14 mouse cellular contexts compared by ENCODE assay signal in genomic region chr4:140771091-140771490, GRCm38 (mm10). TPM values are rescaled to one million over a fixed set of nuclear protein-coding genes. Genes with fewer than 3 reads are reported as not detected.
DNase-seq lines count a peak whose midpoint lies in the region; ATAC-seq and TF ChIP-seq lines count a peak whose summit lies in the region.
"Had no signal": no experiment of that assay in that cellular context is flagged by ENCODE, and none has a peak within 500 bp of the region (broad histone marks: within the 10 kb centered on the region; RNA-seq: fewer than 3 reads in every experiment).

No protein-coding gene starts in this region.

- 15% methylated on average over 4 of the region's 4 CpGs for WGBS in lung, adult 2 months
- WGBS in stomach, postnatal 0 days: 31% methylated on average over 4 of the region's 4 CpGs
- WGBS in forebrain, postnatal 0 days: 59% methylated on average over 4 of the region's 4 CpGs

- no peaks in the 10 kb centered on the region for H3K4me1 ChIP-seq in lung, adult 2 months (ENCODE audit: control insufficient read depth, insufficient read depth, low read length)
- H3K4me1 ChIP-seq in bone marrow macrophage, adult 2 months (ENCODE audit: control insufficient read depth, insufficient read depth, low read length): peaks cover 16% of the 10 kb centered on the region
- no peaks in the 10 kb centered on the region for H3K4me1 ChIP-seq in stomach, postnatal 0 days (replicated peaks; ENCODE audit: control insufficient read depth, insufficient read depth)
- no peaks in the 10 kb centered on the region for H3K4me1 ChIP-seq in forebrain, postnatal 0 days (ENCODE audit: insufficient read depth)

- no peak for TF ChIP-seq POLR2A in lung, adult 2 months (IDR thresholded peaks at IDR 0.05; ENCODE audit: borderline replicate concordance, extremely low read depth, low read depth, low read length)
- TF ChIP-seq POLR2A in bone marrow macrophage, adult 2 months (IDR thresholded peaks at IDR 0.05; ENCODE audit: borderline replicate concordance, low read depth, low read length): no peak

- intact Hi-C loops in left cerebral cortex, postnatal 25 days (cut with DNase I): no loop called here

- no peak for TF ChIP-seq CTCF in lung, adult 2 months (IDR thresholded peaks at IDR 0.05; ENCODE audit: insufficient read depth, low read length)
- no peak for TF ChIP-seq CTCF in bone marrow macrophage, adult 2 months (IDR thresholded peaks at IDR 0.05; ENCODE audit: low read depth, low read length)
- no peak for TF ChIP-seq CTCF in stomach, postnatal 0 days (IDR thresholded peaks at IDR 0.05; ENCODE audit: low read depth)
- no peak for TF ChIP-seq CTCF in forebrain, postnatal 0 days (IDR thresholded peaks at IDR 0.05; ENCODE audit: low read depth)

- H3K27ac ChIP-seq in bone marrow macrophage, adult 2 months (ENCODE audit: insufficient read depth, low read depth, low read length): 0 out of 2 replicates have a peak overlapping the region, but pooled peaks have one; percentile 22
- H3K27ac ChIP-seq in stomach, postnatal 0 days (replicated peaks): no peak overlapping the region
- no peak overlapping the region for H3K27ac ChIP-seq in forebrain, postnatal 0 days (ENCODE audit: low read depth, low read length)

- H3K4me3 ChIP-seq in lung, adult 2 months (replicated peaks; ENCODE audit: extremely low read depth, low read depth, low read length): no peak overlapping the region
- no peak overlapping the region; the same call in 1 of the 2 replicates for H3K4me3 ChIP-seq in bone marrow macrophage, adult 2 months (ENCODE audit: insufficient read depth, low read length)
- no peak overlapping the region for H3K4me3 ChIP-seq in stomach, postnatal 0 days (ENCODE audit: low read depth, low read length)
- H3K4me3 ChIP-seq in forebrain, postnatal 0 days (ENCODE audit: low read depth, low read length): no peak overlapping the region

- H3K27me3 ChIP-seq in stomach, postnatal 0 days (ENCODE audit: control insufficient read depth, insufficient read depth, low read length): no peaks in the 10 kb centered on the region
- H3K27me3 ChIP-seq in forebrain, postnatal 0 days (ENCODE audit: insufficient read depth, low read length): no peaks in the 10 kb centered on the region

- no peaks in the 10 kb centered on the region for H3K36me3 ChIP-seq in stomach, postnatal 0 days (ENCODE audit: control insufficient read depth, insufficient read depth, low read length)
- H3K36me3 ChIP-seq in forebrain, postnatal 0 days (ENCODE audit: insufficient read depth): no peaks in the 10 kb centered on the region
- H3K36me3 ChIP-seq: heart, embryonic 10.5 days; hindbrain, embryonic 10.5 days; liver, embryonic 13.5 days had no signal

- H3K9me3 ChIP-seq in stomach, postnatal 0 days (ENCODE audit: control insufficient read depth, low read length): no peaks in the 10 kb centered on the region
- no peaks in the 10 kb centered on the region for H3K9me3 ChIP-seq in forebrain, postnatal 0 days (ENCODE audit: low read length)
- H3K9me3 ChIP-seq: heart, embryonic 10.5 days; hindbrain, embryonic 10.5 days; liver, embryonic 13.5 days had no signal

- no peak for TF ChIP-seq EP300 in stomach, postnatal 0 days (optimal IDR thresholded peaks at IDR 0.05)

- H3K9ac ChIP-seq in stomach, postnatal 0 days (ENCODE audit: low read length): no peak overlapping the region
- no peak overlapping the region for H3K9ac ChIP-seq in forebrain, postnatal 0 days

- peak; percentile 38 to 57 for DNase-seq in lung, adult 18-20 months
- no peak for DNase-seq in lung, adult 2 months
- peak; percentile 65 for DNase-seq in lung, postnatal 36 days
- peak; percentile 43 for DNase-seq in stomach, postnatal 0 days (ENCODE audit: low spot score)
- DNase-seq in forebrain, postnatal 0 days: no peak
- no peak for DNase-seq in left cerebral cortex, postnatal 25 days (ENCODE audit: low spot score in 2 of 2)
- DNase-seq: cerebellum, postnatal 10 days; liver, embryonic 13.5 days had no signal

- ATAC-seq in stomach, postnatal 0 days (ENCODE audit: low FRiP score, low TSS enrichment): peak; percentile 54; the same call in 1 of the 2 replicates
- no peak for ATAC-seq in forebrain, postnatal 0 days

- no peak overlapping the region for H3K4me2 ChIP-seq in stomach, postnatal 0 days (replicated peaks; ENCODE audit: low read depth)
- no peak overlapping the region for H3K4me2 ChIP-seq in forebrain, postnatal 0 days (ENCODE audit: low read depth)

RNA-seq across cellular contexts. Expression of gene Padi4, which starts 2.9 kb away (rescaled TPM):
- polyA plus RNA-seq in lung, adult 2 months (2012; rRNA removed): 4.5 and 9.4 TPM in 2 replicates
- polyA plus RNA-seq in bone marrow macrophage, adult 2 months (2012; ENCODE audit: insufficient read depth, insufficient read length, missing spikeins): 6.3 and 8.1 TPM in 2 replicates
- 0.23 and 0.27 TPM in 2 replicates for polyA plus RNA-seq in stomach, postnatal 0 days (2015; fragmentation: Nextera tagmentation; extraction: Ambion mirVana)
- not detected in 2 replicates for total RNA-seq in forebrain, postnatal 0 days (2014; rRNA removed)
- polyA plus RNA-seq in forebrain, postnatal 0 days (2015; fragmentation: Nextera tagmentation; extraction: Ambion mirVana): 0.06 TPM in 2 replicates
- total RNA-seq in left cerebral cortex, postnatal 25 days (2021): not detected
- total RNA-seq: layer of hippocampus, postnatal 10 days; MEL had no signal

RNA-seq across cellular contexts. Expression of gene Padi6, which starts 28.6 kb away (rescaled TPM):
- not detected in 2 replicates for polyA plus RNA-seq in lung, adult 2 months (2012; rRNA removed)
- polyA plus RNA-seq in bone marrow macrophage, adult 2 months (2012; ENCODE audit: insufficient read depth, insufficient read length, missing spikeins): not detected in 2 replicates
- not detected in 2 replicates for polyA plus RNA-seq in stomach, postnatal 0 days (2015; fragmentation: Nextera tagmentation; extraction: Ambion mirVana)
- 0.08 TPM in 1 of 2 replicates, not detected in the other for total RNA-seq in forebrain, postnatal 0 days (2014; rRNA removed)
- polyA plus RNA-seq in forebrain, postnatal 0 days (2015; fragmentation: Nextera tagmentation; extraction: Ambion mirVana): 0.11 and 0.18 TPM in 2 replicates
- under 1 TPM; 0.32 to 0.44 TPM for total RNA-seq in left cerebral cortex, postnatal 25 days (2021)
- total RNA-seq: adrenal gland, postnatal 36 days; MEL had no signal
- polyA plus RNA-seq: heart, embryonic 10.5 days; hindbrain, embryonic 10.5 days; liver, embryonic 13.5 days had no signal

RNA-seq across cellular contexts. Expression of gene Padi3, which starts 39.4 kb away (rescaled TPM):
- 0.21 and 0.34 TPM in 2 replicates for polyA plus RNA-seq in lung, adult 2 months (2012; rRNA removed)
- polyA plus RNA-seq in bone marrow macrophage, adult 2 months (2012; ENCODE audit: insufficient read depth, insufficient read length, missing spikeins): 0.25 and 0.47 TPM in 2 replicates
- polyA plus RNA-seq in stomach, postnatal 0 days (2015; fragmentation: Nextera tagmentation; extraction: Ambion mirVana): 0.02 TPM in 1 of 2 replicates, not detected in the other
- not detected in 2 replicates for total RNA-seq in forebrain, postnatal 0 days (2014; rRNA removed)
- 0.06 TPM in 1 of 2 replicates, not detected in the other for polyA plus RNA-seq in forebrain, postnatal 0 days (2015; fragmentation: Nextera tagmentation; extraction: Ambion mirVana)
- not detected for total RNA-seq in left cerebral cortex, postnatal 25 days (2021)
- total RNA-seq: adrenal gland, postnatal 36 days had no signal

Comparison
In these comparisons a context has a peak if more than half of its experiments do, and no peak if none do; other contexts are left out.
1. DNase-seq: peak in lung, adult 18-20 months (2 of 2), lung, postnatal 36 days (single experiment) and stomach, postnatal 0 days (single experiment); none in lung, adult 2 months (single experiment), forebrain, postnatal 0 days (single experiment) and left cerebral cortex, postnatal 25 days (0 of 2).